Mouse (Mus musculus): ENCODE measurements around the gene Glrx5.

GRCm38 (mm10) chr12:105038918-105039317 lies 6.4 kb downstream of the Glrx5 start:
- TF ChIP-seq GATA1 (IDR thresholded peaks at IDR 0.05; ENCODE audit: borderline replicate concordance, low read length), result no peak
- no peak for TF ChIP-seq FLI1 (IDR thresholded peaks at IDR 0.05; ENCODE audit: low read length)
